Mouse (Mus musculus) embryonic facial prominence, embryonic 10.5 days (tissue): ENCODE measurements around the gene Gm10409. TPM values are rescaled to one million over a fixed set of nuclear protein-coding genes. Genes with fewer than 3 reads are reported as not detected.
"Not testable (repeated sequence)": the region's sequence is repeated elsewhere in the genome, so short reads cannot be mapped to it uniquely, and the experiment has no call there.

Experiments
- DNase-seq: peaks from one replicate; pipeline ENCODE4 v3.0.0-alpha.2; 2017; ENCODE audit warnings: low spot score
- H3K27ac ChIP-seq: fragments of 300-500 bp; sonication (generic); replicated peaks from 2 replicates; pipeline ENCODE4 v1.5.1; 2016; ENCODE audit warnings: mild to moderate bottlenecking
- H3K27me3 ChIP-seq: fragments of 300-500 bp; sonication (generic); replicated peaks from 2 replicates; pipeline ENCODE4 v1.6.1; 2016; ENCODE audit warnings: low read depth, mild to moderate bottlenecking; ENCODE audit not compliant: poor library complexity, severe bottlenecking
- H3K36me3 ChIP-seq: fragments of 300-500 bp; sonication (generic); replicated peaks from 2 replicates; pipeline ENCODE4 v1.6.1; 2016; ENCODE audit warnings: mild to moderate bottlenecking, moderate library complexity
- H3K4me1 ChIP-seq: fragments of 300-500 bp; sonication (generic); 2 replicates; pipeline ENCODE4 v1.6.1; 2016
- H3K4me3 ChIP-seq: fragments of 300-500 bp; sonication (generic); 2 replicates; pipeline ENCODE4 v1.5.1; 2016; ENCODE audit warnings: mild to moderate bottlenecking, moderate library complexity
- H3K9me3 ChIP-seq: fragments of 300-500 bp; sonication (generic); 2 replicates; pipeline ENCODE4 v1.6.1; 2016; ENCODE audit warnings: mild to moderate bottlenecking
- WGBS: fragments of 180-500 bp; shearing (Covaris S2); methylation state at CpG from one replicate; pipeline ENCODE4 v1.1.7; 2016; 5-methylcytosine and 5-hydroxymethylcytosine counted together
- polyA plus RNA-seq: library from polyadenylated mRNA; unstranded; fragments of >200 nt; fragmentation: Nextera tagmentation; extraction: Ambion mirVana; gene quantifications from 2 replicates; pipeline ENCODE4 v1.2.1, GENCODE M21; 2016

Gene Gm10409
- polyA plus RNA-seq = 1.9 and 2.0 TPM in 2 replicates

DNA sequence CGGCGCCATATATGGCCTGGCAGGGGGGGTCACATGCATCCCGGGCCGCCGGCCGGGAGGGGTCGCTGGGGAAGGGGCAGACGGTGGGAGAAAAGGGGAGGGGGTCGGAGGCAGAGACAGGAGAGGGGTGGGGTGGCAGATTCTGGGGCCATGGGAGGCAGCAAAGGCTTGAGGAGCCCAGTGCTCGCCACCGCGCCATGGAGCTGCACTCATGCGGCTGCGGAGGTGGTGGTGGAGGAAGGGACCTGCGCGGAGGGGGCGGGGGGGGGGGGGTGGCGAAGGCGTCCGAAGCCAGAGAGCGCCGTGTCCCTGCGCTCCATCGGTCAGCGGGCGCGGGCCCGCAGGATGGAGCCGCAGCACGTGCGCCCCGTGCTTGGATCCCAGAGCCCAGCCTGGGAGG, at the start of gene Gm10409:
Gm10409 (plus strand) TSS at position 301 of the 400 bp plus-strand sequence.
- not testable (repeated sequence) for DNase-seq, H3K4me3 ChIP-seq, H3K27ac ChIP-seq, H3K36me3 ChIP-seq, H3K9me3 ChIP-seq, H3K4me1 ChIP-seq, H3K27me3 ChIP-seq
- WGBS = no CpG with 5 or more reads among the region's 32 CpGs

DNA sequence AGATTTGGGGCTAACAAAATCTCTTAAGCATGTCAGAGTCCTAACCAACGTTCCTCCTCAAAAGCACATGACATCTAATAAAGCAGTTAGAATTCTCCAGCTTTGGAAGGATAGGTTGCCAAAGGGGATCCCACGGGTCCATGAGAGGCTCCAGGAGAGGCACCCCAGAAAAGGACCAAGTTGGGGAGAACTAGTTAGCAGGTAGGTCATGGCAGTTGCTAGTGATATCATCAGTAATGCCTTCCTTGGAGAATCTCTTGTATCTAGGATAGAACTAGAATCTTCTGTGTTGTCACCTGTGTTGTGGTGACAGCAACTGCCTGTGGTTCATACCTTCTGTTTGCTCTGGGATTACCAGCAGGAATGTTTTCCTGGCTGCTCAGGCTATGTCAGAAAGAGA, 17.6 kb upstream of the Gm10409 start, which contains the start of gene Gm10413:
Gm10413 (plus strand) TSS at position 301 of the 400 bp plus-strand sequence.
- H3K27ac ChIP-seq, H3K36me3 ChIP-seq, H3K9me3 ChIP-seq, DNase-seq, H3K4me1 ChIP-seq, H3K4me3 ChIP-seq, H3K27me3 ChIP-seq: not testable (repeated sequence)
- WGBS = no CpG with 5 or more reads among the region's 2 CpGs

- not testable (repeated sequence) for DNase-seq, H3K27me3 ChIP-seq, H3K4me3 ChIP-seq, H3K9me3 ChIP-seq, H3K36me3 ChIP-seq, H3K4me1 ChIP-seq, H3K27ac ChIP-seq
- no CpG with 5 or more reads among the region's 2 CpGs for WGBS
Measured at GRCm38 (mm10) chr14:3427803-3428202, 15.4 kb downstream of the Gm10409 start, which contains the start of gene Gm3005. Gene Gm3005, plus strand, starts transcription at chr14:3428103.

DNA sequence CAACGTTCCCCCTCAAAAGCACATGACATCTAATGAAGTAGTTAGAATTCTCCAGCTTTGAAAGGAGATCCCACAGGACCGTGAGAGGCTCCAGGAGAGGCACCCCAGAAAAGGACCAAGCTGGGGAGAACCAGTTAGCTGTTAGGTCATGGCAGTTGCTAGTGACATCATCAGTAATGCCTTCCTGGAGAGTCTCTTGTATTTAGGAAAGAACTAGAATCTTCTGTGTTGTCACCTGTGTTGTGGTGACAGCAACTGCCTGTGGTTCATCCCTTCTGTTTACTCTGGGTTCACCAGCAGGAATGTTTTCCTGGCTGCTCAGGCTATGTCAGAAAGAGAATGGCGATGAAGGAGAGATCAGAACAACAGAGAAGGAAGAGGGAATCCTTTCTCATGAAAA, 36.7 kb downstream of the Gm10409 start, which contains the start of gene Gm10408:
Gm10408 (plus strand) TSS at position 301 of the 400 bp plus-strand sequence.
- DNase-seq = not testable (repeated sequence)
- no CpG with 5 or more reads among the region's 3 CpGs for WGBS

More for the DNA sequence above, 36.7 kb downstream of the Gm10409 start, which contains the start of gene Gm10408:
- not testable (repeated sequence) for H3K4me3 ChIP-seq, H3K9me3 ChIP-seq, H3K4me1 ChIP-seq, H3K36me3 ChIP-seq, H3K27me3 ChIP-seq, H3K27ac ChIP-seq

Other genes with a start within 250 kb of the Gm10409 start
- gene Gm5795, start 224.4 kb upstream of the Gm10409 start, polyA plus RNA-seq = not detected in 2 replicates
- 13.9 and 14.6 TPM in 2 replicates for gene D830030K20Rik, start 204.1 kb upstream of the Gm10409 start, polyA plus RNA-seq
- not detected in 2 replicates for gene Gm2956, start 80.0 kb upstream of the Gm10409 start, polyA plus RNA-seq
- gene Gm10413, start 17.5 kb upstream of the Gm10409 start, polyA plus RNA-seq = not detected in 2 replicates
- gene Gm3005, start 15.5 kb downstream of the Gm10409 start, polyA plus RNA-seq = 1.4 and 2.0 TPM in 2 replicates
- not detected in 2 replicates for gene Gm10408, start 36.8 kb downstream of the Gm10409 start, polyA plus RNA-seq
- gene Gm3012, start 221.9 kb downstream of the Gm10409 start, polyA plus RNA-seq = not detected in 2 replicates
- gene Gm3020, start 239.4 kb downstream of the Gm10409 start, polyA plus RNA-seq = 1.9 and 2.0 TPM in 2 replicates